Mouse (Mus musculus): ENCODE results near the gene Gm26741. TPM values are rescaled to one million over a fixed set of nuclear protein-coding genes. Genes with fewer than 3 reads are reported as not detected.

The Gm26741 gene
- total and polyA plus RNA-seq, 2 experiments from 2014 or later, result not detected

DNA sequence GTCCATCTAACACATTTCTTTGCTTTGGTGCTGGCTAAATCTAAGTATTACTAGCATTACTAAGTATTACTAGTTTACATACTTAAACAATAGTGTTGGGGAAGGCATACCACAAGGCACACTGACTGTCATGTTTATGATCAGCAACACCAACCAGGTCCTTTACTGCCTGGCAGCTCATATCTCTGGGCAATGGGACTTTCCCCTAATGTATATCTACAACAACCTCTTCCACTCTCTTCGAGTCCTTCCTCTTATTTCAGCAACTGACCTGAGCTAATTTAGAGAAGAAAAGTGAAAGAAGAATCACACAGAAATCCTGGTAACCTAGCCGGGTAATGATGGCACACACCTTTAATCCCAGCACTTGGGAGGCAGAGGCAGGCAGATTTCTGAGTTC lies 17.9 kb downstream of the Gm26741 start:
- Histone ChIP-seq H3K4me2 (ENCODE audit: low read depth, low read length, poor library complexity, severe bottlenecking) (no peak overlapping the region), H3K27me3 (ENCODE audit: insufficient read depth, low read length) (no peaks in the 10 kb centered on the region), H3K4me1 (ENCODE audit: insufficient read depth, low read length) (no peaks in the 10 kb centered on the region), H3K27ac (ENCODE audit: low read depth, low read length) (no peak overlapping the region), H3K9me3 (ENCODE audit: low read length) (no peaks in the 10 kb centered on the region), H3K36me3 (ENCODE audit: insufficient read depth, low read length) (no peaks in the 10 kb centered on the region), H3K4me3 (ENCODE audit: low read depth, low read length) (no peak overlapping the region), H3K9ac (replicated peaks; ENCODE audit: low read length, poor library complexity, severe bottlenecking) (no peak overlapping the region)
- DNase-seq (ENCODE audit: low spot score) (no peak), ATAC-seq (ENCODE audit: low FRiP score) (no peak)
- no peak for TF ChIP-seq CTCF (IDR thresholded peaks at IDR 0.05)
- WGBS, result 96% methylated on average over 2 of the region's 2 CpGs

DNA sequence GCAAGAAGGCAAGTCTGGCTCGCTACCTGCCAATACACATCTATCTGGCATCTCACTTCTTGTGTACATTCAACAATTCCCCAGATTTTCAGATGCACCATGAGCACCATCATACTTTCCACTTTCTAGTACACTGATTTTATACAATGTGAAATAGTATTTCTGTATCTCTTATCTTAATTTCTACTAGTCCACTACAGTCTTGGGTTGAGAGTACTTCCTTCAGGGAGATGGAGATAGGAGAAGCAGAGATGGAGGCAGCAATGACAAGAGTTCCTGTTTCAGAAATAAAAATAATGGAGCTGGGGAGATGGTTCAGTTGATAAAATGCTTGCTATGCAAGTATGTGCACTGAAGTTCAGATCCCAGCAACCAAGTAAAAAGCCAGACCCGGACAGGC lies 19.2 kb downstream of the Gm26741 start:
- TF ChIP-seq CTCF (IDR thresholded peaks at IDR 0.05), result no peak
- Histone ChIP-seq H3K9me3 (ENCODE audit: low read length) (no peaks in the 10 kb centered on the region), H3K36me3 (ENCODE audit: insufficient read depth, low read length) (no peaks in the 10 kb centered on the region), H3K4me3 (ENCODE audit: low read depth, low read length) (no peak overlapping the region), H3K9ac (replicated peaks; ENCODE audit: low read length, poor library complexity, severe bottlenecking) (no peak overlapping the region), H3K4me1 (ENCODE audit: insufficient read depth, low read length) (no peaks in the 10 kb centered on the region), H3K27ac (ENCODE audit: low read depth, low read length) (no peak overlapping the region), H3K4me2 (ENCODE audit: low read depth, low read length, poor library complexity, severe bottlenecking) (no peak overlapping the region), H3K27me3 (ENCODE audit: insufficient read depth, low read length) (no peaks in the 10 kb centered on the region)
- WGBS, result 89% methylated on average over 2 of the region's 2 CpGs
- DNase-seq (ENCODE audit: low spot score) (no peak), ATAC-seq (ENCODE audit: low FRiP score) (no peak)

DNA sequence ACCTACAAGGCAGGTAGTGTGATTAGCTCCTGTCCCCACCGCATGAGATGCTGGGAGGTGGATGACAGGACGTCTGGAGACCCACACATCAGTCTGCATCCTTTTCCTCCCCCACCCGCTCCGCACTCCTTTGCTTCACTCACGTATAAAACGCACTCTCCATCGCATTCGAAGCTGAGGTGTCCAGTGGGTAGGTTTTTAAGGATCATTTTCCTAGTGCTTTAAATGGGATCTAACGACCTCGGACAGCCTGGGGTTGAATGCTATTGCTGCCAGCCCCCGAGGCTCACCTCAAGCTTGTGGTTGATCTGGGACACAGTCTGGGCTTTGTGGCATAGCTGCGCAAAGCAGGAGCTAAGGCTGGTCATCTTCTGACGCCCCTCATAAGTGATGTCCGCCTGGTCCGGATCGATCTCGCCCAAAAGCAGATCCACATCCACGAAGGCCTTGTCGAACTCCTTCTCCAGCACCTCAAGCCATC lies 22.8 kb downstream of the Gm26741 start:
- no peak for TF ChIP-seq CTCF (IDR thresholded peaks at IDR 0.05)
- Histone ChIP-seq H3K4me2 (ENCODE audit: low read depth, low read length, poor library complexity, severe bottlenecking) (peak overlapping the region; percentile 62), H3K36me3 (ENCODE audit: insufficient read depth, low read length) (no peaks in the 10 kb centered on the region), H3K27ac (ENCODE audit: low read depth, low read length) (peak overlapping the region; percentile 86), H3K9me3 (ENCODE audit: low read length) (no peaks in the 10 kb centered on the region), H3K9ac (replicated peaks; ENCODE audit: low read length, poor library complexity, severe bottlenecking) (peak overlapping the region; percentile 82), H3K4me3 (ENCODE audit: low read depth, low read length) (peak overlapping the region; percentile 78), H3K27me3 (ENCODE audit: insufficient read depth, low read length) (no peaks in the 10 kb centered on the region), H3K4me1 (ENCODE audit: insufficient read depth, low read length) (no peaks in the 10 kb centered on the region; the same call in 1 of the 2 replicates)
- peak; percentile 64 for ATAC-seq (ENCODE audit: low FRiP score)
- DNase-seq (ENCODE audit: low spot score), result peak; percentile 49
- WGBS, result 0% methylated on average over 19 of the region's 19 CpGs

- Histone ChIP-seq H3K9me3 (ENCODE audit: low read length) (no peaks in the 10 kb centered on the region), H3K4me3 (ENCODE audit: low read depth, low read length) (peak within 1 kb of the TSS; percentile 78), H3K27me3 (ENCODE audit: insufficient read depth, low read length) (no peaks in the 10 kb centered on the region), H3K4me2 (ENCODE audit: low read depth, low read length, poor library complexity, severe bottlenecking) (peak within 1 kb of the TSS; percentile 62), H3K36me3 (ENCODE audit: insufficient read depth, low read length) (no peaks in the 10 kb centered on the region), H3K9ac (replicated peaks; ENCODE audit: low read length, poor library complexity, severe bottlenecking) (peak within 1 kb of the TSS; percentile 82), H3K4me1 (ENCODE audit: insufficient read depth, low read length) (no peaks in the 10 kb centered on the region; the same call in 1 of the 2 replicates), H3K27ac (ENCODE audit: low read depth, low read length) (peak within 1 kb of the TSS; percentile 86)
- TF ChIP-seq CTCF (IDR thresholded peaks at IDR 0.05), result no peak
- WGBS, result under 1% methylated on average over 59 of the region's 71 CpGs
- DNase-seq (ENCODE audit: low spot score), result peak; percentile 99
- peak; percentile 99 for ATAC-seq (ENCODE audit: low FRiP score)
Observed at GRCm38 (mm10) chr10:52381845-52382591, 23.5 kb downstream of the Gm26741 start, which contains the start of gene Gopc. Gene Gopc (minus strand): TSS chr10:52382124.

- TF ChIP-seq CTCF (IDR thresholded peaks at IDR 0.05), result no peak
- Histone ChIP-seq H3K27me3 (ENCODE audit: insufficient read depth, low read length) (no peaks in the 10 kb centered on the region), H3K4me1 (ENCODE audit: insufficient read depth, low read length) (no peaks in the 10 kb centered on the region; the same call in 1 of the 2 replicates), H3K27ac (ENCODE audit: low read depth, low read length) (0 out of 2 replicates have a peak overlapping the region, but pooled peaks have one; percentile 86), H3K9me3 (ENCODE audit: low read length) (no peaks in the 10 kb centered on the region), H3K36me3 (ENCODE audit: insufficient read depth, low read length) (no peaks in the 10 kb centered on the region), H3K4me3 (ENCODE audit: low read depth, low read length) (peak overlapping the region; percentile 78), H3K4me2 (ENCODE audit: low read depth, low read length, poor library complexity, severe bottlenecking) (peak overlapping the region; percentile 62), H3K9ac (replicated peaks; ENCODE audit: low read length, poor library complexity, severe bottlenecking) (no peak overlapping the region)
- ATAC-seq (ENCODE audit: low FRiP score) (no peak), DNase-seq (ENCODE audit: low spot score) (no peak)
- WGBS, result 83% methylated on average over 6 of the region's 6 CpGs
Observed at GRCm38 (mm10) chr10:52383022-52383421, 24.5 kb downstream of the Gm26741 start.

DNA sequence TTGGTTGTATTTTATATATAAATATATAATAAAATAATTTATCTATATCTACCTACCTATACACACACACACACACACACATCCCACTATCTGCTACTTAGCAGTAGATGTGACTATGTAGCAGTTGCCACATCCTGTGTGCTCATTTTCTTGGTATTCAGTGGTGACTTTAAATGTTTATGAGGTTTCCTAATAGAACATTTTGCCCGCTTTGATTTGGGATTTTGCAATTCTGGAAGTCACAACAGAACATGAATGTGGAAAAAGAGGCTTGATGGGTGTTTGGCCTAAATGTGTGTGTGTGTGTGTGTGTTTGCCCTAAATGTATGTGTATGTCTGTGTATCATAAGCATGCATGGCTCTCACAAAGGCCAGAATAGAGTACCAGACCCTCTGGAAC lies 25.0 kb downstream of the Gm26741 start:
- no peak overlapping the region for H3K9ac ChIP-seq (replicated peaks; ENCODE audit: low read length, poor library complexity, severe bottlenecking)
- ATAC-seq (ENCODE audit: low FRiP score), result no peak
- H3K27ac ChIP-seq (ENCODE audit: low read depth, low read length), result no peak overlapping the region
- no peak for DNase-seq (ENCODE audit: low spot score)
- H3K9me3 ChIP-seq (ENCODE audit: low read length), result no peaks in the 10 kb centered on the region
- H3K4me1 ChIP-seq (ENCODE audit: insufficient read depth, low read length), result no peaks in the 10 kb centered on the region; the same call in 1 of the 2 replicates
- no peak for TF ChIP-seq CTCF (IDR thresholded peaks at IDR 0.05)
- H3K36me3 ChIP-seq (ENCODE audit: insufficient read depth, low read length), result no peaks in the 10 kb centered on the region
- 100% methylated on average over 1 of the region's 1 CpGs for WGBS
- no peaks in the 10 kb centered on the region for H3K27me3 ChIP-seq (ENCODE audit: insufficient read depth, low read length)
- H3K4me3 ChIP-seq (ENCODE audit: low read depth, low read length), result no peak overlapping the region
- H3K4me2 ChIP-seq (ENCODE audit: low read depth, low read length, poor library complexity, severe bottlenecking), result no peak overlapping the region
